Mouse (Mus musculus) lung, embryonic 15.5 days (tissue): Measurements from ENCODE around the gene Col7a1. TPM values are rescaled to one million over a fixed set of nuclear protein-coding genes. Genes with fewer than 3 reads are reported as not detected.

Experiments
- ATAC-seq: fragments of 200-750 bp; cut with Nextera tagmentation; 2 replicates; pipeline ENCODE4 v1.8.0; 2017; ENCODE audit warnings: moderate number of reproducible peaks, borderline replicate concordance; ENCODE audit not compliant: low FRiP score, low TSS enrichment; ENCODE audit errors: extremely low read depth
- H3K27ac ChIP-seq: fragments of 300-500 bp; sonication (generic); 2 replicates; pipeline ENCODE4 v1.5.1; 2015; ENCODE audit warnings: moderate library complexity, mild to moderate bottlenecking, inconsistent platforms
- H3K27me3 ChIP-seq: fragments of 300-500 bp; sonication (generic); 2 replicates; pipeline ENCODE4 v1.6.1; 2015; ENCODE audit warnings: inconsistent platforms
- H3K36me3 ChIP-seq: fragments of 300-500 bp; sonication (generic); 2 replicates; pipeline ENCODE4 v1.6.1; 2015; ENCODE audit warnings: inconsistent platforms
- H3K4me1 ChIP-seq: fragments of 300-500 bp; sonication (generic); 2 replicates; pipeline ENCODE4 v1.6.1; 2015; ENCODE audit warnings: inconsistent platforms
- H3K4me2 ChIP-seq: fragments of 300-500 bp; sonication (generic); 2 replicates; pipeline ENCODE4 v1.6.1; 2015; ENCODE audit warnings: inconsistent platforms, mild to moderate bottlenecking, moderate library complexity
- H3K4me3 ChIP-seq: fragments of 300-500 bp; sonication (generic); 2 replicates; pipeline ENCODE4 v1.5.1; 2015; ENCODE audit warnings: mild to moderate bottlenecking, inconsistent platforms
- H3K9ac ChIP-seq: fragments of 300-500 bp; sonication (generic); 2 replicates; pipeline ENCODE4 v1.6.1; 2015; ENCODE audit warnings: inconsistent platforms
- H3K9me3 ChIP-seq: fragments of 300-500 bp; sonication (generic); 2 replicates; pipeline ENCODE4 v1.6.1; 2016; ENCODE audit warnings: inconsistent platforms
- WGBS: fragments of 180-500 bp; shearing (Covaris S2); methylation state at CpG from one replicate; pipeline ENCODE4 v1.1.7; 2015; 5-methylcytosine and 5-hydroxymethylcytosine counted together
- polyA plus RNA-seq: library from polyadenylated mRNA; unstranded; fragments of >200 nt; fragmentation: Nextera tagmentation; extraction: Ambion mirVana; gene quantifications from 2 replicates; pipeline ENCODE4 v1.2.1, GENCODE M21; 2015

The Col7a1 gene
- polyA plus RNA-seq, 1 experiment from 2014 or later = 1.0 TPM

- Histone ChIP-seq H3K9ac (no peak overlapping the region), H3K36me3 (no peaks in the 10 kb centered on the region), H3K9me3 (no peaks in the 10 kb centered on the region), H3K27ac (no peak overlapping the region), H3K4me3 (peak overlapping the region; percentile 23), H3K27me3 (no peaks in the 10 kb centered on the region), H3K4me2 (peak overlapping the region; percentile 48), H3K4me1 (peaks cover 37% of the 10 kb centered on the region)
- ATAC-seq = no peak
- 17% methylated on average over 15 of the region's 15 CpGs for WGBS
These were observed 34.4 kb downstream of the Col7a1 start for GRCm38 (mm10) chr9:108987704-108988350.

- Histone ChIP-seq H3K27ac (peak overlapping the region; percentile 35), H3K4me2 (no peak overlapping the region), H3K36me3 (no peaks in the 10 kb centered on the region), H3K4me1 (peaks cover 37% of the 10 kb centered on the region), H3K9ac (no peak overlapping the region), H3K4me3 (no peak overlapping the region), H3K9me3 (no peaks in the 10 kb centered on the region), H3K27me3 (no peaks in the 10 kb centered on the region)
- 57% methylated on average over 4 of the region's 4 CpGs for WGBS
- ATAC-seq = no peak
These were observed 36.5 kb downstream of the Col7a1 start for GRCm38 (mm10) chr9:108989802-108990461.

GRCm38 (mm10) chr9:108990462-108990820 lies 37.1 kb downstream of the Col7a1 start:
- H3K36me3 ChIP-seq = no peaks in the 10 kb centered on the region
- H3K9me3 ChIP-seq = no peaks in the 10 kb centered on the region
- peaks cover 39% of the 10 kb centered on the region for H3K4me1 ChIP-seq
- no peak overlapping the region for H3K9ac ChIP-seq
- no peak for ATAC-seq
- peak overlapping the region; percentile 95 for H3K27ac ChIP-seq
- H3K4me3 ChIP-seq = no peak overlapping the region
- no peak overlapping the region for H3K4me2 ChIP-seq
- WGBS = 66% methylated on average over 7 of the region's 7 CpGs
- H3K27me3 ChIP-seq = no peaks in the 10 kb centered on the region

GRCm38 (mm10) chr9:108991428-108992084 lies 38.2 kb downstream of the Col7a1 start, which contains the start of gene Pfkfb4:
TSS of gene Pfkfb4 (plus strand) at chr9:108991778.
- Histone ChIP-seq H3K27me3 (no peaks in the 10 kb centered on the region), H3K4me2 (peak within 1 kb of the TSS; percentile 83), H3K9me3 (no peaks in the 10 kb centered on the region), H3K36me3 (no peaks in the 10 kb centered on the region), H3K9ac (peak within 1 kb of the TSS; percentile 53), H3K4me1 (peaks cover 40% of the 10 kb centered on the region), H3K4me3 (peak within 1 kb of the TSS; percentile 53), H3K27ac (peak within 1 kb of the TSS; percentile 95)
- 1% methylated on average over 31 of the region's 31 CpGs for WGBS
- ATAC-seq = peak; percentile 96

GRCm38 (mm10) chr9:108992085-108992469 lies 38.7 kb downstream of the Col7a1 start:
- no peaks in the 10 kb centered on the region for H3K27me3 ChIP-seq
- H3K27ac ChIP-seq = peak overlapping the region; percentile 58
- no peaks in the 10 kb centered on the region for H3K36me3 ChIP-seq
- peak overlapping the region; percentile 53 for H3K9ac ChIP-seq
- H3K4me2 ChIP-seq = peak overlapping the region; percentile 83
- 6% methylated on average over 18 of the region's 18 CpGs for WGBS
- ATAC-seq = peak; percentile 2; the same call in 1 of the 2 replicates
- peak overlapping the region; percentile 53 for H3K4me3 ChIP-seq
- no peaks in the 10 kb centered on the region for H3K9me3 ChIP-seq
- peaks cover 40% of the 10 kb centered on the region for H3K4me1 ChIP-seq

GRCm38 (mm10) chr9:108992620-108993361 lies 39.4 kb downstream of the Col7a1 start:
- 54% methylated on average over 9 of the region's 9 CpGs for whole genome bisulfite sequencing
- Histone ChIP-seq H3K4me3 (peak overlapping the region; percentile 53), H3K9ac (no peak overlapping the region), H3K27ac (peak overlapping the region; percentile 58), H3K4me2 (peak overlapping the region; percentile 83), H3K4me1 (peaks cover 38% of the 10 kb centered on the region), H3K9me3 (no peaks in the 10 kb centered on the region), H3K36me3 (no peaks in the 10 kb centered on the region), H3K27me3 (no peaks in the 10 kb centered on the region)
- no peak for ATAC-seq

- Histone ChIP-seq H3K4me2 (no peak overlapping the region), H3K9me3 (no peaks in the 10 kb centered on the region), H3K4me3 (no peak overlapping the region), H3K27me3 (no peaks in the 10 kb centered on the region), H3K36me3 (no peaks in the 10 kb centered on the region), H3K4me1 (peaks cover 10% of the 10 kb centered on the region; the same call in 1 of the 2 replicates), H3K27ac (no peak overlapping the region), H3K9ac (no peak overlapping the region)
- 59% methylated on average over 9 of the region's 9 CpGs for WGBS
- ATAC-seq = no peak
These were observed 43.0 kb downstream of the Col7a1 start for GRCm38 (mm10) chr9:108996411-108996810.

- Histone ChIP-seq H3K36me3 (no peaks in the 10 kb centered on the region), H3K27me3 (no peaks in the 10 kb centered on the region), H3K4me1 (peaks cover 3% of the 10 kb centered on the region; the same call in 1 of the 2 replicates), H3K9ac (no peak overlapping the region), H3K4me2 (no peak overlapping the region), H3K9me3 (no peaks in the 10 kb centered on the region), H3K4me3 (no peak overlapping the region), H3K27ac (no peak overlapping the region)
- ATAC-seq = no peak
- WGBS = 76% methylated on average over 19 of the region's 19 CpGs
These were observed 45.1 kb downstream of the Col7a1 start for GRCm38 (mm10) chr9:108998287-108999166.

- Histone ChIP-seq H3K27ac (no peak overlapping the region), H3K9me3 (no peaks in the 10 kb centered on the region), H3K4me2 (no peak overlapping the region), H3K9ac (no peak overlapping the region), H3K27me3 (no peaks in the 10 kb centered on the region), H3K36me3 (no peaks in the 10 kb centered on the region), H3K4me1 (peaks cover 3% of the 10 kb centered on the region; the same call in 1 of the 2 replicates), H3K4me3 (no peak overlapping the region)
- 84% methylated on average over 4 of the region's 4 CpGs for WGBS
- no peak for ATAC-seq
These were observed 45.8 kb downstream of the Col7a1 start for GRCm38 (mm10) chr9:108999167-108999526.

GRCm38 (mm10) chr9:109000726-109001125 lies 47.3 kb downstream of the Col7a1 start:
- Histone ChIP-seq H3K4me1 (no peaks in the 10 kb centered on the region), H3K27ac (no peak overlapping the region), H3K9me3 (no peaks in the 10 kb centered on the region), H3K27me3 (no peaks in the 10 kb centered on the region), H3K4me2 (no peak overlapping the region), H3K9ac (no peak overlapping the region), H3K4me3 (no peak overlapping the region), H3K36me3 (no peaks in the 10 kb centered on the region)
- ATAC-seq = 0 out of 2 replicates have a peak, but pooled peaks have one; percentile 28
- 12% methylated on average over 3 of the region's 3 CpGs for WGBS

- H3K36me3 ChIP-seq = no peaks in the 10 kb centered on the region
- no peak for ATAC-seq
- no peak overlapping the region for H3K27ac ChIP-seq
- no peaks in the 10 kb centered on the region for H3K27me3 ChIP-seq
- H3K4me3 ChIP-seq = no peak overlapping the region
- H3K4me1 ChIP-seq = no peaks in the 10 kb centered on the region
- no peaks in the 10 kb centered on the region for H3K9me3 ChIP-seq
- WGBS = 47% methylated on average over 2 of the region's 2 CpGs
- no peak overlapping the region for H3K4me2 ChIP-seq
- no peak overlapping the region for H3K9ac ChIP-seq
These were observed 49.8 kb downstream of the Col7a1 start for GRCm38 (mm10) chr9:109003201-109003600.
